Mouse (Mus musculus) leukemia stem cell, adult 10-12 weeks (primary cell): ENCODE measurements around the gene Mpped2. TPM values are rescaled to one million over a fixed set of nuclear protein-coding genes. Genes with fewer than 3 reads are reported as not detected.

Source experiments
- polyA plus RNA-seq: library from polyadenylated mRNA; stranded (reverse); fragments of >175 nt; gene quantifications from 2 replicates; pipeline ENCODE4 v1.2.3, GENCODE M21; 2012; ENCODE audit warnings: low replicate concordance

The Mpped2 gene
- polyA plus RNA-seq = 7.1 and 8.2 TPM in 2 replicates

GRCm38 (mm10) chr2:106692783-106693701 lies at the start of gene Mpped2:
Gene Mpped2, plus strand, starts transcription at chr2:106693269.

